ENCODE assay signal across 8 mouse cellular contexts in the genomic region with DNA sequence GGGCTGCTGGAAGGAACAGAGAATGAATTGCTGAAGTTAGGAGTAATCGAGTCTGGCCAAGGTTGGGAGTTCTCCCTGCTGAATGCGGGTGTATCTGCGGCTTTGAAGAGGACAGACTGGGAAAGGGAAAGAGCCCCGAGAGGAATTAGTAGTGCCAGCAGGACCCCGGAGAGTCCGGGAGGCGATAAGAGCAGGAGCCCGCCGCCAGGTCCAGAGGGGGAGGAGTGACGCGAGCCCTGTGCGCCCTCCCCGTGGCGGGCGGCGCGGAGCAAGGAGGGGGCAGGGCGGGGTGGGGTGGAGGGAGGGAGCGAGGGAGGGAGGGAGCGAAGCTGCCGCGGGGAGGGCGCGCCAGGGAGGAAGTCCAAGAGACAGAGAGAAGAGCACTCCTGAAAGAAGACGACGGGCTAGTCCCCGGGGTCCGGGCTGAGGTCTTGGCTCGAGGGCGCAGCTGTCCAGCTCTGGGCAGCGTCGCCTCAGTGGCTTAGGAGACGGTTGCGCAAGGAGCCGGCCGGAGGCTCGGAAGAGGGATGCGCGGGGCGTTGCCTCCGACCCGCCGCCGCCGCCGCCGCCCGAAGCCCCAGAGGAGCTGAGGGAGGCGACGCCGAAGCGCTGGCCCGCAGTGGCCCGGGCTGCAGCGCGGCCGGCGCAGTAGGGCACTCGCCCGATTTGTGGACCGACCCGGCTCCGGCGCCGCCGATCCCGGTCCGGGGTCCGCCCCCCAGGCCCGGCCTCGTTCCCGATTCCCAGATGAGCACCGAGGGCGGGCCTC. TPM values are rescaled to one million over a fixed set of nuclear protein-coding genes. Genes with fewer than 3 reads are reported as not detected.
DNase-seq lines count a peak whose midpoint lies in the region; ATAC-seq lines count a peak whose summit lies in the region.

A gene (plus strand): TSS at position 484 of the 769 bp plus-strand sequence.

- no peak for ATAC-seq in limb, embryonic 11.5 days (ENCODE audit: insufficient number of reproducible peaks, low FRiP score, low TSS enrichment, low read depth)
- ATAC-seq in midbrain, embryonic 15.5 days (replicated peaks): peak; percentile 46

- peak; percentile 54 for DNase-seq in adrenal gland, adult 2 months
- DNase-seq in adrenal gland, postnatal 10 days: no peak
- DNase-seq in NIH3T3 (ENCODE audit: low read depth): peak; percentile 85
- peak; percentile 35 for DNase-seq in gastrocnemius, postnatal 14 days
- DNase-seq in limb, embryonic 11.5 days (ENCODE audit: low spot score): peak; percentile 63
- no peak for DNase-seq in ovary, adult 18-20 months (ENCODE audit: low spot score)
- DNase-seq in left cerebral cortex, adult 18-20 months (ENCODE audit: low spot score in 2 of 2): no peak

- H3K36me3 ChIP-seq in limb, embryonic 11.5 days (ENCODE audit: control insufficient read depth, insufficient read depth, low read length): no peaks in the 10 kb centered on the region
- H3K36me3 ChIP-seq in midbrain, embryonic 15.5 days (replicated peaks): no peaks in the 10 kb centered on the region

- 0% methylated on average over 46 of the region's 74 CpGs for WGBS in limb, embryonic 11.5 days
- WGBS in midbrain, embryonic 15.5 days: under 1% methylated on average over 65 of the region's 74 CpGs

- H3K4me2 ChIP-seq in limb, embryonic 11.5 days (ENCODE audit: low read depth, severe bottlenecking): peak within 1 kb of the TSS; percentile 79
- H3K4me2 ChIP-seq in midbrain, embryonic 15.5 days: peak within 1 kb of the TSS; percentile 85

- intact Hi-C loops in gastrocnemius, postnatal 14 days (cut with DNase I; ENCODE audit: low total_unique reads): loop anchor here (5.0 to 10.0 kb wide), 3 partner anchors 418 to 731 kb away; no protein-coding TSS in a partner anchor

- no peaks in the 10 kb centered on the region for H3K9me3 ChIP-seq in limb, embryonic 11.5 days (ENCODE audit: control insufficient read depth, low read length)
- no peaks in the 10 kb centered on the region for H3K9me3 ChIP-seq in midbrain, embryonic 15.5 days

- peak within 1 kb of the TSS; percentile 28 for H3K4me3 ChIP-seq in limb, embryonic 11.5 days (ENCODE audit: low read depth, low read length)
- H3K4me3 ChIP-seq in midbrain, embryonic 15.5 days: peak within 1 kb of the TSS; percentile 39

- H3K4me1 ChIP-seq in limb, embryonic 11.5 days (ENCODE audit: control insufficient read depth, insufficient read depth, low read length): peaks cover 41% of the 10 kb centered on the region
- H3K4me1 ChIP-seq in midbrain, embryonic 15.5 days: peaks cover 34% of the 10 kb centered on the region

- H3K9ac ChIP-seq in limb, embryonic 11.5 days (ENCODE audit: low read length): peak within 1 kb of the TSS; percentile 47
- H3K9ac ChIP-seq in midbrain, embryonic 15.5 days: peak within 1 kb of the TSS; percentile 31

- no peak within 1 kb of the TSS for H3K27ac ChIP-seq in limb, embryonic 11.5 days (replicated peaks; ENCODE audit: low read depth, low read length)
- H3K27ac ChIP-seq in midbrain, embryonic 15.5 days: peak within 1 kb of the TSS; percentile 45; the same call in 1 of the 2 replicates

- peaks cover 93% of the 10 kb centered on the region for H3K27me3 ChIP-seq in limb, embryonic 11.5 days (ENCODE audit: control insufficient read depth, insufficient read depth, low read length)
- H3K27me3 ChIP-seq in midbrain, embryonic 15.5 days (replicated peaks): peaks cover 96% of the 10 kb centered on the region

RNA-seq across cellular contexts. Expression of the gene that starts here (rescaled TPM):
- not detected for total RNA-seq in adrenal gland, adult 2 months (2021)
- not detected in 2 replicates for polyA plus RNA-seq in adrenal gland, adult 2 months (2012; rRNA removed)
- total RNA-seq in adrenal gland, postnatal 10 days (2021): not detected
- under 1 TPM in 1 of 2 experiments, not detected in 1; 0.16 TPM for total RNA-seq in gastrocnemius, postnatal 14 days (2021)
- 0.20 and 0.71 TPM in 2 replicates for polyA plus RNA-seq in limb, embryonic 11.5 days (2014; fragmentation: Nextera tagmentation; extraction: Ambion mirVana)
- polyA plus RNA-seq in midbrain, embryonic 15.5 days (2015; fragmentation: Nextera tagmentation; extraction: Ambion mirVana): 5.3 and 6.5 TPM in 2 replicates
- 1 to 10 TPM; 5.9 to 6.0 TPM for total RNA-seq in left cerebral cortex, adult 18-20 months (2021)

Comparison
In these comparisons a context has a peak if more than half of its experiments do, and no peak if none do; other contexts are left out.
1. RNA of the gene that starts here (total RNA-seq): 5.9 to 6.0 TPM in left cerebral cortex, adult 18-20 months; 0.16 TPM in gastrocnemius, postnatal 14 days, not detected in adrenal gland, adult 2 months and not detected in adrenal gland, postnatal 10 days; every median in the first group is over 4 times any median in the second.
2. Peak in DNase-seq in adrenal gland, adult 2 months; RNA of the gene not detected or under 1 TPM.
3. Peak in DNase-seq in gastrocnemius, postnatal 14 days; RNA of the gene not detected or under 1 TPM.
4. Peak in DNase-seq, H3K4me3 ChIP-seq, H3K9ac ChIP-seq and H3K4me2 ChIP-seq in limb, embryonic 11.5 days; RNA of the gene not detected or under 1 TPM.